Mouse (Mus musculus): Measurements from ENCODE around the gene Gstm5.
A peak's percentile ranks its signal among the peaks of the same experiment; 100 is the strongest.
"Not testable (repeated sequence)": the region's sequence is repeated elsewhere in the genome, so short reads cannot be mapped to it uniquely, and the experiment has no call there.

Gene Gstm5

GRCm38 (mm10) chr3:107895720-107896569 is at the start of gene Gstm5:
Gene Gstm5 (plus strand): TSS chr3:107895821.
- peak; percentile 83 for DNase-seq (ENCODE audit: low spot score)

GRCm38 (mm10) chr3:107846175-107846574 is 49.4 kb upstream of the Gstm5 start:
- no peak for DNase-seq (ENCODE audit: low spot score)

DNA sequence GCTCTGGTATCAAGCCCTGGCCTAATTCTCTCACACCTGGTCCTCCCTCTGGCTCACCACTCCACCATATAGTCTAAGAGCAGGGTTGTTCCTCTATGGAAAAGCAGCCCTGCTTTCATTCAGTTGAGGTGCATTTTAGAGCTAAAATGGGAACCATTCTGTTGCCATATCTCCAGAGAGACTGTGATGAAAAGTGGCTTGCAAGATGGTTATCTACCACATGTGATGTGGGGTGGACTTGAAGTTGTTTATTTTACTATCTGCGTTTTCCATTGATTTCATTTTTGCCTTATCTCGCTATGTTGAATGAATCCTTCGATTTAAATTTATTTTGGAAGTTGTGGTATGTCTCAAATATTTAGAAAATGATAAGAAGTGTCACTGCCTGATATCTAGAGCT is 48.8 kb upstream of the Gstm5 start:
- no peak for DNase-seq (ENCODE audit: low spot score)

DNA sequence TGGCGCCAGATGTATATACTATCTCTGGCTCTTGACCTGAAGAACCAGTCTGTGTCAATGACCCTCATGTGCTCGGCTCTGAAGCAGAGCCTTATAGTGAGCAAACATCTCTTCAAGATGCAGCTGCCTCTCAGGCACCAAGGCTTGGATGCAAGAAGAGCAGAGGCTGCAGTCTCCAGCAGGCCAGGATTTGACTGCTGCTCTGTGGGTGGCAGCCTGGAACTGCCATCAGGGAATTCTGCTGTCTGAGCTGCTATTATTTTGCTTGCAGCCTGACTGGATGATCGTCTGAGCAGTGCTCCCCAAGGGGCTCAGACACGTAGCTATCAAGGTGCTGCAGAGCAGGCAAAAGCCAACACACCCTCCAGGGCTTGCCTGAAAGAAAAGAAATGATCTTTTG is 47.5 kb upstream of the Gstm5 start:
- DNase-seq (ENCODE audit: low spot score), result no peak

GRCm38 (mm10) chr3:107849000-107849692 is 46.5 kb upstream of the Gstm5 start:
- DNase-seq (ENCODE audit: low spot score), result no peak

DNA sequence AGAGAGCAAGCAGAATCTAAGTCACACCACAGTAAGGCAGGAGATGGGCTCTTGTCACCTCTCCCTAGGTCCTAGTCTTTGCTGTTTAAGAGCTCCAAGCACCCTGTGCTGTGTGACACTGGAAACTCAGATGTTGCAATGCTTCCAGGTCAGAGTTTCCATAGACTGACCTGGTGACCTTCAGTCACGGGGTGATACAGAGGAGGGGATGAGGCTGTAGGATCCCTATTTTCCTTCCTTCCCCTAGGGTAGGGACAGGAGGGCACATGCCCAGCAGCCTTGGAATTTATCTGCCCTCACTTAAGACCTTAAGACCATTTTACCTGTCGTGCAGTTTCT is 46.0 kb upstream of the Gstm5 start:
- no peak for DNase-seq (ENCODE audit: low spot score)

- peak; percentile 72 for DNase-seq (ENCODE audit: low spot score)
Measured at GRCm38 (mm10) chr3:107850418-107851031, 45.1 kb upstream of the Gstm5 start.

- no peak for DNase-seq (ENCODE audit: low spot score)
Measured at GRCm38 (mm10) chr3:107852786-107853185, 42.8 kb upstream of the Gstm5 start.

DNA sequence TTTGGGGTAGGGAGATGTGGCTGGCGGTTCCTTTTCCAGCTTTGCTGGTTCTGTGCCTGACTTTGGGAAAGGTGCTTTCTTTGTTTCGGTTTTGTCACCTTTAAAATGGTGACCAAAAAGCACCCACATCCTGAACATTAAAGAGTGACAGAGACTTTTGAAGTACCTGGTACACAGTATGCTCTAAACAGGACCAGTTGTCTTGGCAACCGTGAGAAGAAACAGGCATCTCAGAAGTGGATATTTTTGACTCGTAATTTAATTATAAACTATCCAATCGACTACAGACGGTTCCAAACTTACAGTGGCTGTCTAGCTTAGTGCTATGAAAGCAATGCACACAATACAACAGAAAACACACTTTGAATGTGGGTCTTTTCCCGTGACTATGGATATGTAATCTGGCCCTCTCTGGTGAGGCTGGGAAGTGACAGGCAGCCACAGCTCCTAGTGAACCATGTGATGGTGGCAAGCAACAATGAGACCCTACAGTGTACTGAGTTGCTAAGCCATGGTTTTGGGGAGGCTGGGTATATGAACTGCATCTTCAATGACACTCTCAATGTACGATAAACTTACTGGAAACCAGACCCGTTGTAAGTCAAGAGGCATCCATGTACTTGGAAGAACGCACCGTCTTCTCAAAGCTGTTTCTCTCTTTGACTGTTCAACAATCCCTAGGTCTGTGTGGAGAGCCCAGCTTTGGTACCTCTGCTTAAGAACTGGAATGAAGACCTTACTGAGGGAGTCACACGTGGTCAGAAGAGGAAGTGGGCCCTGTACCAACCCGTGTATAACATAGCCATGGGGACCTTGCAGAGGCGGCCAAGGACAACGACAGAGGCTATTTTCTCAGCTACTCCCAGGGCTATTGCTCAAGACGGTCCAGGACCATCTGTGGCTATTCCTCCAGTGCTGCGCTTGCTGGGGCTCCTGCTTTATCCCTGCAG is 42.1 kb upstream of the Gstm5 start:
- DNase-seq (ENCODE audit: low spot score), result no peak

- no peak for DNase-seq (ENCODE audit: low spot score)
Measured at GRCm38 (mm10) chr3:107855368-107855767, 40.3 kb upstream of the Gstm5 start.

DNA sequence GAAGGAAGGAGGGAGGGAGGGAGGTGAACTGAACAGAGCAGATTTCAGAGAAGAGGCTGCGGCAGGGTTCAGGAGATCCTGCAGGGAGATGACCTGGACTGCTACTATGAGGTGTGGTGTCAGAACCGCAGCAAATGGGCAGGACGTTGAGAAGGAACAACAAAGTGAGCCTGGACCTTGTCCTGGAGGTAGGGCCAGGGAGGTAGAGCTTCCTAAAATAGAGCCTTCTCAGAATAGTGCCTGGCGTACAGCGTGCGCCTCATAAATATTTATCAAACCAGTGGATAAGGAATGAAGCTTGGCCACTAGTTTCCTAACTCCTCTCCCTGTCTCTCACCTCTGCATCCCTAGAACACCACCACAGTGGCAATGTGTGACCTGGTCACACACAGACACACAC is 38.0 kb upstream of the Gstm5 start:
- no peak for DNase-seq (ENCODE audit: low spot score)

GRCm38 (mm10) chr3:107861483-107861882 is 34.1 kb upstream of the Gstm5 start:
- DNase-seq (ENCODE audit: low spot score), result not testable (repeated sequence)

DNA sequence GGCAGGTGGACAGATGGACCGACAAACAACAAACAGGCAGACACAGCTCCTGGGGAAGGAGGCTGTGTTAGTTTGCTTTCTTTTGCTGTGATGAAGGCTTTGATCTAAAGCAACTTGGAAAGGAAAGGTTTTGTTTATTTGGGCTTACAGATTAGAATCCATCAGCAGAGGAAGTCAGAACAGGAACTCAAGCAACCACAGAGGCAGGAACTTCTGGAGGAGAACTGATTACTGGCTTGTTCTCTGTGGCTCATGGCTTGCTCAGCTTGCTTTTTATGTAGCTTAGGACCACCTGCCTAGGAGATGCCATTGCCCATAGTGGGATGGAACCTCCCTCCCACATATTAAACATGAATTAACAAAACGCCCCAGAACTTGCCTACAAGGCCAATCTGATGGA is 33.1 kb upstream of the Gstm5 start:
- no peak for DNase-seq (ENCODE audit: low spot score)

GRCm38 (mm10) chr3:107863471-107863870 is 32.1 kb upstream of the Gstm5 start:
- DNase-seq (ENCODE audit: low spot score), result no peak

- DNase-seq (ENCODE audit: low spot score), result peak; percentile 72
Measured at GRCm38 (mm10) chr3:107863898-107864603, 31.6 kb upstream of the Gstm5 start.

DNA sequence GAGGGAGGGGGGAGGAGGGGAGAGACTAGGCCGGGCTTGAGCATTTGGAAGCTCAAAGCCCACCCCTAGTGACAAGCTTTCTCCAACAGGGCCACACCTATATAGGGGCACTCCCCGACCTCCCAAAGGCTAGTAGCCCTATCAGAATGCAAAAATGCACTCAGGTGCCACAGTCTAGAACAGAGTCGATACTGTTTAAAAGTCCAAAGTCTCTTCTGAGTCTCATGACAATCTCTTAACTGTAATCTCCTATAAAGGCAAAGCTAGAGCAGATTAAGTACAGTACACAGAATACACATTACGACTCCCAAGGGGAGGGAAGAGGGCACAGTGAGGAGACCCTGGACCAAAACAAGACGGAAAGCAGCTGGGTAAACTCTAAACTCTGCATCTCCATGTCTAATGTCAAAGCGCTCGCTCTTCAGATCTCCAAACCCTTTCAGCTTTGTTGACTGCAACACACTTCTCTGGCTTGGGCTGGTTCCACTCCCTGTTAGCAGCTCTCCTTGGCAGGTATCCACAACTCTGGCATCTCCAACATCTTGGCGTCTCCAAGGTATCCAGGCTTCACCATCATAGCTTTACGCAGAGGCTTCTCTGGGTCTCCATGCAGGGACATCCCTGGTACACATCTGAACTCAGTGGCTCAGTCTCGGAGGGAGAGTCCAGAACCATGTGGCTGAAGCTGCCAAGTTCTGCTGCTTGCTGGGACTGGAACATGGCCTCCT is 30.1 kb upstream of the Gstm5 start:
- no peak for DNase-seq (ENCODE audit: low spot score)

- peak; percentile 63 for DNase-seq (ENCODE audit: low spot score)
Measured at GRCm38 (mm10) chr3:107867086-107867485, 28.5 kb upstream of the Gstm5 start.

DNA sequence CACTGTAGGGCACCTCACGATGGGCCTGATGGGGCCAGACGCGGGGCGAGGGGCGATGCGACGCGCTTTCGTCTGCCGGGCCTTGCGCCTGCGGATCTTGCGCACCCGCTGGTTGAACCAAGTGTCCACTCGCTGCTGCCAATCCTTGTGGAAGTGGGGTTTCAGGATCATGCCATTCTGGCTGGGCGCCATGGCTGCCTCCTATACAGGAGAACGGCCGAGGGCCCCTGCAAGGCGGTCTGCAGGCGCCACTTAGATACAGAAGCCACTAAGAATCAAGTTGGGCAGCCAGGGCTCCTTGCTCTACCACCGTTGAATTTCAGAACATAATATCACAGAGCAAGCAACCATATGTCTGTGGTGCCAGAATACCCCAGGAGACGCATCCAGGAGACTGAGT is 27.2 kb upstream of the Gstm5 start:
- no peak for DNase-seq (ENCODE audit: low spot score)

DNA sequence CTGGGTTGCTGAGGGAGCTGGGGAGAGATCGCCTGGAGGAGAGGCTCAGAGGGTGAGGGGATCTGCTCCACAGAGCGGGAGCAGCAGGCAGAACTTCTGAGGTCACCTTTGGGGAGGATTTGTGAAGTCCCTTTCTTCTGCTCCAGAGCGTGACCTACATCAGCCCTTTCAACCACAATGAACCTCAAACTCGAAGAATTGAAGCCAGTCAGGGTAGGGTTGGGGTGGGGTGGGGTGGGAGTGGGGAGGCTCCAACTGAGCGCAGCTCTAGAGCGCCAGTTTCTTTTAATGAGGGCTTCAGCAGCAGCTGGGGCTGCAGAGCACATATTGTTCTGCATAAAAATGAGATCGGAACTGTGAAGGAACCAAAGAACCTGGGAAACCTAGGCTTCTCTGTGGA is 26.5 kb upstream of the Gstm5 start:
- no peak for DNase-seq (ENCODE audit: low spot score)

DNA sequence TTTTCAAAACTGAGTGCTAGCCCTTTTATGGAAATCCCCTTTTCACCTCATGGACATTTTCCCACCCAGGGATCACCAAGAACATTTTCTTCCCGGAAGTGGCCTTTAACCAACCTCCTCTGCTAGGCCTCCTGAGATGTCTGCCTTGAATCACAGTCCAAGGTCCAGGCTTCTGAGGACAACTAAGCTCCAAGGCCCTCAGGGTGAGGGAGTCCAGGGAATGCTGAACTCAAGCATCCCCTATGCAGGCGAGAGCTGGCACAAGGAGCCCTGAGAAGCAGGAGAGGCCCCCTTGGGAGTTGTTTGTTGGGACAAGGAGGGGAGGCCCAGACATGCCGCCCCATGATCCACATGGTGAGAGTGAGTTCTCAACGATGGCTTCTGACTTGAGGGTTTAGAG is 25.7 kb upstream of the Gstm5 start:
- DNase-seq (ENCODE audit: low spot score), result no peak

Data from ovary, adult 18-20 months (tissue).